Mouse (Mus musculus) myocyte (in vitro differentiated cells): ENCODE results near the gene Stard7.

Experiments
- CEBPB ChIP-seq: IDR thresholded peaks from 2 replicates; pipeline ENCODE4 v1.6.1; 2011; ENCODE audit warnings: mild to moderate bottlenecking, moderate library complexity; ENCODE audit not compliant: poor library complexity, insufficient read depth, severe bottlenecking
- E2F4 ChIP-seq: IDR thresholded peaks from one replicate; pipeline ENCODE4 v1.6.1; 2011; ENCODE audit warnings: mild to moderate bottlenecking, control low read depth, moderate library complexity; ENCODE audit not compliant: insufficient read depth
- MAX ChIP-seq: IDR thresholded peaks from one replicate; pipeline ENCODE4 v1.6.1; 2011; ENCODE audit warnings: low read depth, mild to moderate bottlenecking, control low read depth
- MYOD1 ChIP-seq, 3 experiments: IDR thresholded peaks; one replicate each; pipeline ENCODE4 v1.6.1; 2011; ENCODE audit warnings: control low read depth in 2 of 3, low read depth in 2 of 3, mild to moderate bottlenecking in 2 of 3, moderate library complexity in 1 of 3; ENCODE audit not compliant: insufficient read length in 2 of 3, control insufficient read depth in 1 of 3
- MYOG ChIP-seq, 3 experiments: IDR thresholded peaks; one replicate each; pipeline ENCODE4 v1.6.1; 2011; ENCODE audit warnings: control low read depth in 2 of 3, low read depth in 2 of 3, mild to moderate bottlenecking in 2 of 3; ENCODE audit not compliant: insufficient read length in 2 of 3, control insufficient read depth in 1 of 3, insufficient read depth in 1 of 3
- POLR2A ChIP-seq: IDR thresholded peaks from one replicate; pipeline ENCODE4 v1.6.1; 2011; ENCODE audit warnings: low read depth, mild to moderate bottlenecking, control low read depth, moderate library complexity; ENCODE audit not compliant: insufficient read length
- POLR2AphosphoS2 ChIP-seq: IDR thresholded peaks from one replicate; pipeline ENCODE4 v1.6.1; 2011; ENCODE audit warnings: low read depth, control low read depth; ENCODE audit not compliant: insufficient read length
- REST ChIP-seq: IDR thresholded peaks from one replicate; pipeline ENCODE4 v1.6.1; 2011; ENCODE audit warnings: mild to moderate bottlenecking, control low read depth, moderate library complexity; ENCODE audit not compliant: insufficient read depth, insufficient read length
- SRF ChIP-seq: IDR thresholded peaks from one replicate; pipeline ENCODE4 v1.6.1; 2011; ENCODE audit warnings: low read depth; ENCODE audit not compliant: control insufficient read depth, insufficient read length
- TCF12 ChIP-seq: IDR thresholded peaks from one replicate; pipeline ENCODE4 v1.6.1; 2011; ENCODE audit warnings: mild to moderate bottlenecking, control low read depth; ENCODE audit not compliant: poor library complexity, insufficient read depth, severe bottlenecking
- TCF3 ChIP-seq: IDR thresholded peaks from one replicate; pipeline ENCODE4 v1.6.1; 2011; ENCODE audit warnings: low read depth, control low read depth; ENCODE audit not compliant: insufficient read length
- USF1 ChIP-seq: IDR thresholded peaks from one replicate; pipeline ENCODE4 v1.6.1; 2011; ENCODE audit warnings: low read depth, mild to moderate bottlenecking, control low read depth, moderate library complexity

- no peak for TF ChIP-seq USF1
- TF ChIP-seq POLR2AphosphoS2: no peak
- no peak for TF ChIP-seq MYOG (IDR thresholded peaks at IDR 0.05; ENCODE audit: control insufficient read depth in 1 of 3, insufficient read depth in 1 of 3, insufficient read length in 2 of 3, low read depth in 2 of 3)
- TF ChIP-seq POLR2A: no peak
- no peak for TF ChIP-seq TCF3
- no peak for TF ChIP-seq CEBPB
- no peak for TF ChIP-seq MYOD1 (IDR thresholded peaks at IDR 0.05; ENCODE audit: control insufficient read depth in 1 of 3, insufficient read length in 2 of 3, low read depth in 2 of 3)
- TF ChIP-seq E2F4: no peak
- TF ChIP-seq MAX: no peak
- TF ChIP-seq TCF12: no peak
- no peak for TF ChIP-seq SRF
- no peak for TF ChIP-seq REST
These were observed 17.2 kb upstream of the Stard7 start for GRCm38 (mm10) chr2:127252787-127253186.
